Mouse (Mus musculus) CD8-positive naive resting alpha-beta T cell, adult 2 months (primary cell): Measurements from ENCODE around the gene Cdk19.
A peak's percentile ranks its signal among the peaks of the same experiment; 100 is the strongest.

Experiments used
- DNase-seq, 2 experiments: peaks; one replicate each; pipeline ENCODE4 v3.0.0; 2022; ENCODE audit warnings: low read depth in 2 of 2, low spot score in 2 of 2

Cdk19 gene

GRCm38 (mm10) chr10:40348566-40349536 is 9.5 kb downstream of the Cdk19 start:
- DNase-seq: peak; percentile 97

DNA sequence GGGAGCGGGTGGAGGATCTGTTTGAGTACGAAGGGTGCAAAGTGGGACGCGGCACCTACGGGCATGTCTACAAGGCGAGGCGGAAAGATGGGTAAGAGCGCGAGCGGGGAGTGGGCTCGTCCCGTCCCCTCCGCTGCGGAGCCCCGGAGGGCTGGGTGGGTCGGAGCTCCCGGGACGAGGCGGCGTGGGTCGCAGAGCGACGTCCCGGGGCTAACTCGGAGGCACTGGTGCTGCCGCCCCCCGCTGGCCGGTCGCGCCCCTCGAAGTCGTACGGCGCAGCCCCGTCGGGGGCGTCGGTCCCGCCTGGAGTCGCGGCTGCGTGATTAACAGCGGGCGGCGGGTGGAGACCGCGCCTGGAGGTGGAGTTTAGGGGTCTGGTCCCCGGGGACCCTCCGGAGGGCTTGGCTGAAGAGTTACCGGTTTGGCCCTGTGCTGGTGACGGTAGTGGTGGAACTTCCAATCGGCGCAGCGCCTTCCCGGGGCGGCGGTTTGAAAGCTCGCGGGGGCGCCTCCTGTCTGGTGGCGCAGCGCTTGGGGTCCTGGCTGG is 10.3 kb downstream of the Cdk19 start:
- peak in 1 of 2 experiments; percentile 37 for DNase-seq

DNA sequence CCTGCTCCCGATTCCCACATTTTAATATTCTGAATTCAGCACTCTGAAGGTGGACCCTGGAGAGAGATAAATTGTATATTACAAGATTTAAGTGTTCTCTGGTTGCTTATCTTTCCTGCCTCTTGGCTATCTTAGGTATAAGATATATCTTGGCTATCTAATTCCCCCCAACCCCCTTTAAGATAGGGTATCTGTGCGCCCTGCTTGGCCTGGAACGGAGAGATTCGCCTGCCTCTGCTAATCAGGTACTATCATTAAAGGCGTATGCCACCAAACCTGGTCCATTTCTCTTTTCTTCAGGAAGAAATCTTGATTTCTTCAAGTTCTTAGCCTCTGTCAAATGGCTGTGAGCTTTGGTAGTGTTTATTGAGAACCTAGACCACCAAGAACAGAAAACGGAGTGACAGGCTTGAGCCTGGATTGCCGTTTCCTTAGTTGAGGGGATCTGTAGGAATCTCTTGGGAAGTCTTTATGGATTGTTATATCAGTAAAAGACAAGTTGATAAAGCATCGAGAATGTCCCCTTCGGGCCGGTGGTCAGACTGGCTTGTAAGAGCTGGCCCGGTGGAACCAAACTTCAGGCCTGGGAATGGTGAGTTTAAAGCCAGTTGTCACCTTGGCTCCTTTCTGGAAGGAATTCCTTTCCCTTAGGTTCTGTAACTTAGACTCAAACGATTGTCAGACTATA is 11.0 kb downstream of the Cdk19 start:
- DNase-seq: no peak

GRCm38 (mm10) chr10:40351156-40351555 is 11.8 kb downstream of the Cdk19 start:
- no peak for DNase-seq

DNA sequence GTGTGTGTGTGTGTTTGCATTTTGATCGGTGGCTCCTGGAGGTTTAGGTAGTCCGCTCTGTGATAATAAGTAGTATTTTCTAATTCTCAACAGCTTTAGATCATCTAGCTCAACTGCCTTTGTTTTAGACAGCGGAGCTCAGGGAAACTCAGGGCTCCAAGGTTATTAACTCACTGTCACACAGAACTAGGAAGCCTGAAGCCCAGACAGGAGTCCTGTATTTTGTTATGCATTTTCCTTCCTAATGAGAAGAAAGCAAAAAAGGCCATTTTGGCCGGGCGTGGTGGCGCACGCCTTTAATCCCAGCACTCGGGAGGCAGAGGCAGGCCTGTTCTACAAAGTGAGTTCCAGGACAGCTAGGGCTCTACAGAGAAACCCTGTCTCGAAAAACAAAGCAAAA is 14.7 kb downstream of the Cdk19 start:
- no peak for DNase-seq

GRCm38 (mm10) chr10:40354556-40354955 is 15.2 kb downstream of the Cdk19 start:
- DNase-seq: no peak

GRCm38 (mm10) chr10:40358166-40358565 is 18.8 kb downstream of the Cdk19 start:
- no peak for DNase-seq

- DNase-seq: no peak
These were observed 19.8 kb downstream of the Cdk19 start for GRCm38 (mm10) chr10:40359131-40359530.

DNA sequence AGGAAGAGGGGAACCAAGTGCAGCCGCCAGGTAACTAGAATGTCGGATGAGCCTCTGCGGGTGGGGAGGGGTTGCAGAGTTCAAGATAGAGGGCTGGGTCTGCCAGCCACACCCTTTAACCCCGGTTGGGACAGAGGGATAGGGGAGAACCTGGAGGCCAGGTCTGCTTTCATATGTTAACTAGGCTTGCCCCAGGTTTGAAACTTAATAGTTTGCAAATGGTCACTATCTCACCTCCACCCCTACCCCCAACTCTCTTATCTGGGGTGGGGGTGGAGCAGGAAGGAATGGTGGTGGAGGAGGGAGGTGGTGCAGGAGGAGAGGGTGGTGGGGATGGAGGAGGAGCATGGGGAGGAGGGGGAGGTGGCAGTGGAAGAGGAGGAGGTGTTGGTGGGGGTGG is 23.6 kb downstream of the Cdk19 start:
- no peak for DNase-seq

DNA sequence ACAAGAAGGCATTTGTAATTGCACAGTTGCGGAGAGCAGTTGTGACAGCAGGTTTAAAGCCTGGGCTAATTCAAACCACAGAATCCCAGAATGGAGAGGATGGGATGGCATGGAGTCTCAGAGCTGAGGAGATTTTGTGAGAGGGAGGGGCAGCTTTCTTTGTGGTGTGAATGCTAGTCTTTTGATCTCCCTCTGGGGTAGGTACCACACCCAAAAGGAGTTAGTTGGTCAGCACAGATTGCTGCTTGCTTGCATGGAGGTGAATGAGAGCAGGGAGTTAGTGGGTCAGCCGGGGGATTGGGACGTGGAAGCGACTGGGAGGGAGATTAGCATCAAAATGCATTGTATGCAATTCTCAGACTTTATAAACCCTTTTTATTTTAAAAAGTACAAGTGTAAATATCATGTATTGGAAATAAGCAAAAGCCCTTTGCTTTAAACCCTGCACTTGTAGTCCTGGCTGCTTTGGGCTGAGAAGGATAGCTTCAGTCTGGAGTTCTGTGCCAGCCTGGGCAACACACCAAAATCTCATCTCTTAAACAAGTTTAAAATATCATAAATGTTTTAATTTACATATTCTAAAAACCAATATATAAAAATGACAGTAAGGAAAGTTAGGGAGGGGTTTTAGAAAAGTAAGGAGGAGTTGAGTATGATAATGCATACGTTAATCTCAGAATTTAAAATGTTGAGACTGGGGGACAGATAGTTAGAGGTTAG is 25.4 kb downstream of the Cdk19 start:
- DNase-seq: no peak

GRCm38 (mm10) chr10:40365991-40366390 is 26.6 kb downstream of the Cdk19 start:
- DNase-seq: no peak

GRCm38 (mm10) chr10:40368516-40368915 is 29.2 kb downstream of the Cdk19 start:
- DNase-seq: no peak

- no peak for DNase-seq
These were observed 30.8 kb downstream of the Cdk19 start for GRCm38 (mm10) chr10:40370156-40370555.

DNA sequence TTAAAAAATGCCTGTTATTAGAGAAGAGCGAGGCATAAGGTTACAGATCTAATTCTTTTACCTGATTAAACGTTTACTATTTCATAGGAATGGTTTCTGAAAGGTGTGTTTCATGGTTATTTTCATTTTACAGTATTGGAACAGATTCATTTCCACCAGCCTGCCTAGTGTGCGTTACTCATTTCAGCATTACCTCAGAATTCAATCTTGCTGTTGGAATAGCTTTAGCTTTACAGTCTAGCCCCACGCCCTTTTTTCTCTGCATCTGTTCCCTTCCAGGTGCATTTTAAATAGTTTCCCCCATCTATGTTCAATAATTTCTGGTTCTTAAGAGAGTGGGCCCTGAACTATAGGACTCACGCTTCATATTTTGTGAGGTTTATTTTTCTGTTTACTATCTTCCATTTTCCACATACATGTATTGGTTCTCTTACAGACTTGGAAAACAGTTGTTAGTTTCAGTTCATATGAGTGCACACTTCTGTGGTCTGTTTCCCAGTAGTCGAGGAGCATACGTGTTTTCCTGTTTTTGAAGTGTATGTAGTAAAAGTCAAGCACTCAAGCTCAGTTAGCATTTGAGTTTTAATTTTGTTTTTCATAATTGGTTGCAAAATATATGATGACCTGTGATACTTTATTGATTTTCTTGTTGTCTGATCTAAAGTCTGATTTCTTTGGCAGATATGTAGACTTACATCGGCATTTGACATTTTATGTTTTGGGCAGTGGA is 32.0 kb downstream of the Cdk19 start:
- no peak for DNase-seq

DNA sequence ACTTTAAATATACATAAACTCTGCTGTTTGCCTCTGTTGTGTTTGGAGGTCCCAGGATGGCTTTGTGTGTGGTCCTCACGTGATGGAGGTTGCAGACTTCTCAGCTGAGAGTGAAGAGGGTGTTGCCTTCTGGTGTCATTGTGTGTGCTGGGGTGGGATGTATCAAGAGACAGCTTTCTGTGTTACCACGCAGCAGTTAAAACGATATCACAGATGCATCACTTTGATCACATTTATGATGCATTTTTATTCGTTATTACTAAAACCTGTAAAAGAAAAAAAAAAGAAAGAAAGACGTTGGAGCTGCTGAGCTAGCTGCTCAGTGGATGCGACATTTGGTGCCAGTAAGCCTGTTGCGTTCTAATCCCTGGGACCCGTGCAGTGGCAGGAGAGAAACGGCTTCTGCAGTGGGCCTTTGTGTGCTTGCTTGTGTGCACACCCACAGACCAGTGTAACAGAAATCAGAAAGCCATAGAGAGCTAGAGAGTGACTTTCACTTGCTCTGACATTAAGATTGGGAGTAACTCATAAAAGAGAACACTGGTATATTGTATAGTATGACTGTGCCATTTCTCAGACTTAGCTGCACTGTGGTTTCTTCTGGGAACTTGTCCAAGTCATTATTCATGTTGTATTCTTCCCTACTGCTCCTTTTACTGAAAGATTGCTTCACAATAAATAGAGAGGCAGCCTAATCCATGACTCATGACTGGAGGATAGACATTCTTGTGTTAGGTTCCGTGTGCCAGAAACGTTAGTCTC is 32.7 kb downstream of the Cdk19 start:
- no peak for DNase-seq

GRCm38 (mm10) chr10:40373749-40374148 is 34.4 kb downstream of the Cdk19 start:
- no peak for DNase-seq

DNA sequence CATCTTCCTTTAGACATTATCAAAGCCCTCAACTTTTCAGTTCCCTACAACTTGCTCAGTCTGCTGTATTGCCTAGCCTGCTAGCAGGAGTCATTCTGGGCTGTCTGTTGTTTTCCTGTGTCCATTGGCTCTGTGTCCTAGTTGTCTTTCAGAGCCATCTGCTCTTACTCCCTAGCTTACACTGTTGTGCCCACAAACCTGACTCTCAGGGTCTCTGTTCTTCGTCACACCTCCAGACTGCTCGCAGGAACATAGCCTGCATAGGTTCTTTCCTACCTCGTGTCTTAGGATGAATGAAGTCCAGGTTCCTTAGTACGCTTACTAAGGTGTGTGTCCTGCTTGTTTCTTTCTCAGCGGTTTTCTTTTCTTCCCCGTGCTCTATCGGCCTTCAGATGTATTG is 35.5 kb downstream of the Cdk19 start:
- no peak for DNase-seq

DNA sequence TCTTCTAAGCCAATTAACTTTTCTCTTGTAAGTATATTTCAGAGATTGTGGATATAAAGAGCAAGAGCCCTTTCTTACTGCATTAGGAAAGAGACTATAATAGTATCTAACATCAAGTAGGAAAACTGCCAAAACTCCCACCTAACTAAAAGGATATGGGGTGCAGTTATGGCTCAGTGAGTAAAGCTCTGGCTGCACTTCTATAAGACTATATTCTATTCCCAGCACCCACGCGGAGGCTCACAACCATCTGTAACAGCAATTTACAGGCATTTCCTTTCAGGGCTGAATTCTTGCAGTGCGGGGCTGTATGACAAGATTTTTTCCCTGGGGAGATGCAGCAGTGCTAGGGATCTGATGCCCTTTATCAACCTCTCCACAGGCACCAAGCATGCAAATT is 36.9 kb downstream of the Cdk19 start:
- DNase-seq: no peak

GRCm38 (mm10) chr10:40378284-40378683 is 38.9 kb downstream of the Cdk19 start:
- no peak for DNase-seq

GRCm38 (mm10) chr10:40379682-40380081 is 40.3 kb downstream of the Cdk19 start:
- no peak for DNase-seq
